Mouse (Mus musculus) embryonic facial prominence, embryonic 11.5 days (tissue): ENCODE results near the gene Acot9. TPM values are rescaled to one million over a fixed set of nuclear protein-coding genes. Genes with fewer than 3 reads are reported as not detected.

Experiments
- ATAC-seq: fragments of 200-750 bp; cut with Nextera tagmentation; replicated peaks from 2 replicates; pipeline ENCODE4 v1.8.0; 2017; ENCODE audit warnings: low read depth; ENCODE audit not compliant: insufficient number of reproducible peaks, low FRiP score, low TSS enrichment
- DNase-seq: peaks from one replicate; pipeline ENCODE4 v3.0.0-alpha.2; 2015; ENCODE audit warnings: low spot score
- H3K27ac ChIP-seq: fragments of 300-500 bp; sonication (generic); replicated peaks from 2 replicates; pipeline ENCODE4 v1.5.1; 2014; ENCODE audit warnings: mild to moderate bottlenecking, low read depth, low read length, control low read depth
- H3K27me3 ChIP-seq: fragments of 300-500 bp; sonication (generic); 2 replicates; pipeline ENCODE4 v1.6.1; 2014; ENCODE audit warnings: mild to moderate bottlenecking, low read length, moderate library complexity, mixed read lengths; ENCODE audit not compliant: control insufficient read depth, insufficient read depth
- H3K36me3 ChIP-seq: fragments of 300-500 bp; sonication (generic); replicated peaks from 2 replicates; pipeline ENCODE4 v1.6.1; 2014; ENCODE audit warnings: low read depth, mild to moderate bottlenecking, low read length, moderate library complexity, mixed read lengths; ENCODE audit not compliant: control insufficient read depth, insufficient read depth
- H3K4me1 ChIP-seq: fragments of 300-500 bp; sonication (generic); 2 replicates; pipeline ENCODE4 v1.6.1; 2014; ENCODE audit warnings: low read length, mixed read lengths; ENCODE audit not compliant: control insufficient read depth, insufficient read depth
- H3K4me2 ChIP-seq: fragments of 300-500 bp; sonication (generic); 2 replicates; pipeline ENCODE4 v1.6.1; 2014; ENCODE audit warnings: low read depth, mild to moderate bottlenecking, control low read depth, low read length, moderate library complexity
- H3K4me3 ChIP-seq: fragments of 300-500 bp; sonication (generic); 2 replicates; pipeline ENCODE4 v1.5.1; 2014; ENCODE audit warnings: low read depth, low read length, control low read depth
- H3K9ac ChIP-seq: fragments of 300-500 bp; sonication (generic); replicated peaks from 2 replicates; pipeline ENCODE4 v1.6.1; 2014; ENCODE audit warnings: mild to moderate bottlenecking, control low read depth, low read length
- H3K9me3 ChIP-seq: fragments of 300-500 bp; sonication (generic); replicated peaks from 2 replicates; pipeline ENCODE4 v1.6.1; 2016; ENCODE audit warnings: mild to moderate bottlenecking, low read length, inconsistent platforms, mixed read lengths; ENCODE audit not compliant: control insufficient read depth
- WGBS: fragments of 180-500 bp; shearing (Covaris S2); extraction: QIAGEN DNeasy Blood & Tissue Kit; methylation state at CpG from one replicate; pipeline ENCODE4 v1.1.7; 2014; 5-methylcytosine and 5-hydroxymethylcytosine counted together
- polyA plus RNA-seq: library from polyadenylated mRNA; unstranded; fragments of >200 nt; fragmentation: Nextera tagmentation; extraction: Ambion mirVana; gene quantifications from 2 replicates; pipeline ENCODE4 v1.2.1, GENCODE M21; 2014

Gene Acot9
- polyA plus RNA-seq, 1 experiment from 2014 or later, result 30.8 TPM

DNA sequence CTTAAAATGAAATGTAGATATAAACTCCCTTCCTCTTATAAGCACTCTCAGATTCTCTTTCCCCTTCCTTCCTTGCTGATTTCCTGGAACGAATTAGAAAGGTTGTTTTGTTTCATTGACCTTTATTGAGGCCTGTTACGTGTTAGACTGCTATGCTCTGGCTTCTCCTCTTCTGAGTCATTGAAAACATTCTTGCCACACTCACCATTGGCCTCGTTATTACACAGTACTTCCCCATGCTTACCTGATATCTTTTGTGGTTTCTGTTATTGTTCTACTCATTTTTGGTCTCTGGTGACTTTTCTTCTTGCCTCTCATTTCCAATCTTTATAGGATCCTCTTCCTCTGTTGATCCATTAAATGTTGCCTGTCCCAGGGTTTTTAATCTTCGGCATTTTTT is 16.2 kb downstream of the Acot9 start:
- 70% methylated on average over 4 of the region's 4 CpGs for WGBS
- Histone ChIP-seq H3K9me3 (no peaks in the 10 kb centered on the region), H3K27ac (no peak overlapping the region), H3K4me1 (no peaks in the 10 kb centered on the region), H3K4me3 (no peak overlapping the region), H3K9ac (no peak overlapping the region), H3K27me3 (no peaks in the 10 kb centered on the region), H3K4me2 (no peak overlapping the region), H3K36me3 (no peaks in the 10 kb centered on the region)
- ATAC-seq (no peak), DNase-seq (no peak)

DNA sequence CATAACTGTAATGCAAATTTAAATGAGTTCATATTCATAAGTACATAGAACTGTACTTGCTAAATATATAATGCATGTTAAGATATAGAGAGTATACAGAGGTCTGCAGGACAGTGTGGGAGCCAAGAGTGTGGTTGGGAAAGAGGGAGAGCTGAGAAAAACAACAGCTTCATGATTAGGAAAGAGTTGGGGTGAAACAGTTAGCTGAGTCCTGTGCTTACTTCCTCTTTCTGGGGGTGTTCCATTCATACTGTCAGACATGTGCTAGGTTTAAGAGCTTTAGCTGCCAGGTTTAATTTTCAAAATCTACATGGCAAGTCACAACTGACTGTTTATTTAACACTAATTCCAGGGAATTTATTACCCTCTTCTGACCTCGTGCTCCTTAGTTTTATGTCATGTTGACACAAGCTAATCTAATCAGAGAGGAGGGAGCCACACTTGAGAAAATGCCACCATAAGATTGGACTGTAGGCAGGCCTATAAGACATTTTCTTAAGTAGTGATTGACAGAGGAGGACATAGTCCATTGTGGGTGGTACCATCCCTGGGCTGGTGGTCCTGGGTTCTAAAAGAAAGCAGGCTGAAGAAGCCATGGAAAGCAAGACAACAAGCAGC is 18.3 kb downstream of the Acot9 start:
- Histone ChIP-seq H3K4me1 (no peaks in the 10 kb centered on the region), H3K36me3 (no peaks in the 10 kb centered on the region), H3K4me3 (no peak overlapping the region), H3K27me3 (no peaks in the 10 kb centered on the region), H3K9ac (no peak overlapping the region), H3K9me3 (no peaks in the 10 kb centered on the region), H3K27ac (no peak overlapping the region), H3K4me2 (no peak overlapping the region)
- ATAC-seq (no peak), DNase-seq (no peak)
- 50% methylated on average over 1 of the region's 1 CpGs for WGBS

DNA sequence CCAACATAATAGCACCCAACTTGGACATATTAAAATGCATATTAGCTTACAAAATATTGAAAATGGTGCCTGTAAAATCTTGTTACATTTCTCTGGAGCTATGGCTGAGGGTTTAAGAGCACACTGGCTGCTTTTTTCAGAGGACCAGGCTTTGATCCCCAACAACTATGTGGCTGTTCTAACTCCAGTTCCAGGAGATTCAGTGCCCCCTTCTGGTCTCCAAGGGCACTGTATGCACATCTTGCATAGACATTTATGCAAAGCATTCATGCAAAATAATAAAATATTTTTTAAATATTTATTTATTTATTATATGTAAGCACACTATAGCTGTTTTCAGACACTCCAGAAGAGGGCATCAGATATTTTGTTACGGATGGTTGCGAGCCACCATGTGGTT is 44.1 kb downstream of the Acot9 start:
- DNase-seq (no peak), ATAC-seq (no peak)
- H3K27ac ChIP-seq, result no peak overlapping the region
- no peaks in the 10 kb centered on the region for H3K27me3 ChIP-seq
- no peak overlapping the region for H3K9ac ChIP-seq
- no peaks in the 10 kb centered on the region for H3K9me3 ChIP-seq
- H3K4me2 ChIP-seq, result no peak overlapping the region
- H3K4me1 ChIP-seq, result no peaks in the 10 kb centered on the region
- H3K4me3 ChIP-seq, result no peak overlapping the region
- no peaks in the 10 kb centered on the region for H3K36me3 ChIP-seq
- 90% methylated on average over 2 of the region's 2 CpGs for WGBS

DNA sequence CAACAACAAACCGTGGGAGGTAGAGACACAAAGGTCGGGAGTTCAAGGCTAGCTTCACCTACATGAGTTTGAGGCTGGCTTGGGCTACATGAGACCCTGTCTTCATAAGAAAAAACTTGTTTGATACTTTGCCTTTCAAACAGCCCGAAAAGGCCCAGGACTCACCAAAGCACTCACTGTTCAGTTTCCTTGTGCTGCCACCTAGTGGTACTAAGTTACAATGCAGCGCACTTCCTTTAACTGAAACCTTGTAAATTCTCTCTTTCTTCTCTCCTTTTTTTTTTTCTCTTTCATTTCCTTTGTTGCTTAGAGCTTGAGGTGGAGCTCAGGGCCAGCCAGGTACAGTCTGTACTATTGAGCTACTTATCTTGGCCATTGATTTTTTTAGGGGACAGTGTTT is 55.8 kb downstream of the Acot9 start:
- Histone ChIP-seq H3K4me3 (no peak overlapping the region), H3K9me3 (no peaks in the 10 kb centered on the region), H3K27ac (no peak overlapping the region), H3K27me3 (no peaks in the 10 kb centered on the region), H3K36me3 (no peaks in the 10 kb centered on the region), H3K4me2 (no peak overlapping the region), H3K9ac (no peak overlapping the region), H3K4me1 (no peaks in the 10 kb centered on the region)
- DNase-seq (peak; percentile 69), ATAC-seq (no peak)
- WGBS, result 34% methylated on average over 4 of the region's 4 CpGs

DNA sequence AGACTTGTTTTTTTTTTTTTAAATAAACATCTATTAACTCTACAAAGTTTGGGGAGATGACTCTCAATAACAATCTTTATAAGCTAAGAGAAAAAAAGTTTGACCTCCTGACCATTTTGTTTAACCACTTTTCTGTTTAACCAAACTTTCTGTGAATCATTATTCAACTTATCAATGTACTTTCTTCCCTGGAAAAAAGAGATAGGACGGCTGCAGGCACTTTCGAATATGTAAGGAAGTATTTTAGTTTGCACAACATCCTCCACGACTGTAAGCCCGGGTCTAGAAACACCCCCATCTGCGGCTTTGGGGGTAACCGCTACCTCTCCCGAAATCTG is 75.3 kb downstream of the Acot9 start:
- WGBS, result 36% methylated on average over 7 of the region's 7 CpGs
- Histone ChIP-seq H3K9me3 (no peaks in the 10 kb centered on the region), H3K4me1 (no peaks in the 10 kb centered on the region), H3K27me3 (no peaks in the 10 kb centered on the region), H3K27ac (no peak overlapping the region), H3K4me3 (peak overlapping the region; percentile 56), H3K4me2 (peak overlapping the region; percentile 23; the same call in 1 of the 2 replicates), H3K9ac (peak overlapping the region; percentile 71), H3K36me3 (no peaks in the 10 kb centered on the region)
- DNase-seq (no peak), ATAC-seq (no peak)

DNA sequence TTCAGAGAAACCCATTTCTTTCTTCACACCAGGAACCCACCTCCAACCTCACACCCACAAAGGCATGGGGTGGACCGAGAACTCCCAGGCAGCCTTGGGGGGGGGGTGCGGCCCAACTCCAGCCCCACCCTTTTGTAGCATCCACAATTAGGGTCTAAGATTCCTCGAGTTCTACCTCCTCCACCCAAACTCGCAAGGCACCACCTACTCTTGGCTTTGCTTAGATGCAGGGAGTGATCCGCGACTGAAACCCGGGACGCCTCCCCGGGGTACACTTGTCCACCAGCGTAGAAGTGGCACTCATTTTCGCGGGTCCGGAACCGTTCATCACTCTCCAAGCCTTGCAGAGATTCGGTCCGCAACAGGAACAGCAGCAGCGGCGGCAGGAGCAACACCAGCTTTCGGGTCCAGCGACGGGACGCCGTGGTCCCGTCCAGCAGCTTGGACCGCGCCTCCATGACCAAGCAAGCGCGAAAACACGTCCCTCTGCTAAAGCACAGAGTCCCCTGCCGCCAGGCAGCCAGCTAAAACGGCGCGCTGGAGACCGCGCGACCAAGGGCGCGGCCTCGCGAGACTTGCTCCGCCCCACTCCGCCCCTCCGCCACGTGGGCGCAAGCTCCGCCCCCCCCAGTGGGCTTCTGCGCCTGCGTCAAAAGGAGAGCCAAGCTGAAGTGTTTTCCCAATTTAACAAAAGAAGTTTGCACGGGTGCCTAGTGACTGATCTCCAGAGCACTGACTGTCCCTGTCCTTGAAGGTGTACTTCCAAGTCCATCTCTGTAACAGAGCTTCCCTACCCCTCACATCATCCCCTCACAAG is 75.9 kb downstream of the Acot9 start:
- Histone ChIP-seq H3K27me3 (no peaks in the 10 kb centered on the region), H3K4me2 (peak overlapping the region; percentile 23), H3K4me3 (peak overlapping the region; percentile 56), H3K36me3 (no peaks in the 10 kb centered on the region), H3K27ac (peak overlapping the region; percentile 59; the same call in 1 of the 2 replicates), H3K9ac (peak overlapping the region; percentile 71), H3K9me3 (no peaks in the 10 kb centered on the region), H3K4me1 (no peaks in the 10 kb centered on the region)
- peak; percentile 98 for ATAC-seq
- WGBS, result 20% methylated on average over 44 of the region's 49 CpGs
- DNase-seq, result peak; percentile 85

DNA sequence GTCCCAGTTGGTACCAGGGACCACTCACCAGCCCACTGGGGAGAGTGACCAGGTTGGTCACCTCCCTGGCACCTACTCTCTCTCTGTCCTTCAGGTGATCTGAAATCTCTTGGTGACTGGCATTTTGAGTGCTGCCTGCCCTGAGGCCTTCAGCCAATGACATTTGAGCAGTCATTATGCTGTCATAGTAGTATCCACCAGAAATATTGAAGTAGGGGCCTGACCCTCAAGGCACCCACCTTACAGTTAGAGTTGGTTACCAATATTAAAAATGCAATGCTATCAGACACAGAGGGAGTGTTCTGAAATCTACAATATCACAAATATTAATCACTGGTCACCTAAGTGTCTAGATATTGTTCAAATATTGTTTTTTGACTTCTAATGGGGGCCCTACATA is 78.4 kb downstream of the Acot9 start, which contains the start of gene Prdx4:
Prdx4 (minus strand) TSS at position 101 of the 400 bp plus-strand sequence.
- Histone ChIP-seq H3K9ac (no peak within 1 kb of the TSS), H3K27ac (no peak within 1 kb of the TSS), H3K4me3 (no peak within 1 kb of the TSS), H3K4me1 (no peaks in the 10 kb centered on the region), H3K36me3 (no peaks in the 10 kb centered on the region), H3K4me2 (no peak within 1 kb of the TSS), H3K27me3 (no peaks in the 10 kb centered on the region), H3K9me3 (no peaks in the 10 kb centered on the region)
- DNase-seq (no peak), ATAC-seq (no peak)

DNA sequence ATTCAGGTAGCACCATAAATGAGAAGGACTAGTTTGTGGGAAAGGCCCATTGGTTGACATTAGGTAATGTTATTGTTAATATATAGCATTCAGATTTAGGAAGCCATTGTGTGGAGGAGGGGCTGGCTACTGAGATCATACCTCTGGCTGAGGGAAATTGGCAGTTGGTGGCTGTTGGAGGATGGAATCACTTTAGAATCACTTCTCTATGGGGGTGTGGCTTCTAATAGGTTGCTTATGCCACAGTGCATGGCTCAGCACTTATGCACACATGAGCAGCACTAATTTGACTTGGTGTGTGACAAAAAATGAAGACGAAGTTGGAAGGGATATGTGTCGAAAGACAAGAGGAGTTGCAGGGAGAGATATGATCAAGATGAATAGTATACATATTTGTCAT is 84.0 kb downstream of the Acot9 start:
- DNase-seq (no peak), ATAC-seq (no peak)
- Histone ChIP-seq H3K9ac (no peak overlapping the region), H3K4me3 (no peak overlapping the region), H3K4me1 (no peaks in the 10 kb centered on the region), H3K4me2 (no peak overlapping the region), H3K36me3 (no peaks in the 10 kb centered on the region), H3K9me3 (no peaks in the 10 kb centered on the region), H3K27ac (no peak overlapping the region), H3K27me3 (no peaks in the 10 kb centered on the region)
- WGBS, result 93% methylated on average over 2 of the region's 2 CpGs
